Mouse (Mus musculus) limb, embryonic 11.5 days (tissue): ENCODE results near the gene Tbc1d2. TPM values are rescaled to one million over a fixed set of nuclear protein-coding genes. Genes with fewer than 3 reads are reported as not detected.
A peak's percentile ranks its signal among the peaks of the same experiment; 100 is the strongest.

Experiments
- ATAC-seq: fragments of 200-750 bp; cut with Nextera tagmentation; 2 replicates; pipeline ENCODE4 v1.8.0; 2017; ENCODE audit warnings: low read depth; ENCODE audit not compliant: insufficient number of reproducible peaks, low FRiP score, low TSS enrichment
- DNase-seq: peaks from one replicate; pipeline ENCODE4 v3.0.0-alpha.2; 2015; ENCODE audit warnings: low spot score
- H3K27ac ChIP-seq: fragments of 300-500 bp; sonication (generic); replicated peaks from 2 replicates; pipeline ENCODE4 v1.5.1; 2014; ENCODE audit warnings: low read depth, mild to moderate bottlenecking, low read length
- H3K27me3 ChIP-seq: fragments of 300-500 bp; sonication (generic); 2 replicates; pipeline ENCODE4 v1.6.1; 2014; ENCODE audit warnings: mild to moderate bottlenecking, low read length, mixed read lengths; ENCODE audit not compliant: control insufficient read depth, insufficient read depth
- H3K36me3 ChIP-seq: fragments of 300-500 bp; sonication (generic); 2 replicates; pipeline ENCODE4 v1.6.1; 2014; ENCODE audit warnings: mild to moderate bottlenecking, low read length, moderate library complexity, mixed read lengths; ENCODE audit not compliant: control insufficient read depth, insufficient read depth
- H3K4me1 ChIP-seq: fragments of 300-500 bp; sonication (generic); 2 replicates; pipeline ENCODE4 v1.6.1; 2014; ENCODE audit warnings: low read length, mixed read lengths; ENCODE audit not compliant: control insufficient read depth, insufficient read depth
- H3K4me2 ChIP-seq: fragments of 300-500 bp; sonication (generic); 2 replicates; pipeline ENCODE4 v1.6.1; 2014; ENCODE audit warnings: low read depth, mild to moderate bottlenecking, moderate library complexity; ENCODE audit not compliant: severe bottlenecking
- H3K4me3 ChIP-seq: fragments of 300-500 bp; sonication (generic); 2 replicates; pipeline ENCODE4 v1.5.1; 2014; ENCODE audit warnings: low read depth, low read length
- H3K9ac ChIP-seq: fragments of 300-500 bp; sonication (generic); 2 replicates; pipeline ENCODE4 v1.6.1; 2014; ENCODE audit warnings: mild to moderate bottlenecking, low read length
- H3K9me3 ChIP-seq: fragments of 300-500 bp; sonication (generic); 2 replicates; pipeline ENCODE4 v1.6.1; 2016; ENCODE audit warnings: low read length; ENCODE audit not compliant: control insufficient read depth
- WGBS: fragments of 180-500 bp; shearing (Covaris S2); extraction: QIAGEN DNeasy Blood & Tissue Kit; methylation state at CpG from one replicate; pipeline ENCODE4 v1.1.7; 2014; 5-methylcytosine and 5-hydroxymethylcytosine counted together
- polyA plus RNA-seq: library from polyadenylated mRNA; unstranded; fragments of >200 nt; fragmentation: Nextera tagmentation; extraction: Ambion mirVana; gene quantifications from 2 replicates; pipeline ENCODE4 v1.2.1, GENCODE M21; 2014

The Tbc1d2 gene
- polyA plus RNA-seq, 1 experiment from 2014 or later = 0.96 TPM

DNA sequence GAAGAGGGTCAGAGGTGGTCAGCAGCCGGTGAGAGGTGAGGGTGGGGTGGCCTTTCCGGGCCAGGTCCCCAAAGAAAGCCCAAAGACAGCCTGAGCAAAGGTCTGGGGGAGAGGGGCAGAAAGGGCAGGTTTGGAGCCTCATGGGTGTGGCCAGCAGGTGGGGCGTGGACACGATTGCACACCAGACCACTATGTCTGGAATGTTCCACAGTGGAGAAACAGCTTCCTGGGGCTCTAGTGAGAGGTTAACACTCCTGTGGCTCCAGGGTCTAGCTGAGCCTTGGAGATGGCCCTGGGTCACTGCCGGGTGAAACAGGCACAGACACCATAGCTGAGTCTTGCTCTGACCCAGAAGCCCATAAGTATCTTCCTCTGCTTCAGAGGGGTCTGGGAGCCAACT, 27.0 kb downstream of the Tbc1d2 start:
- Histone ChIP-seq H3K9me3 (no peaks in the 10 kb centered on the region), H3K4me1 (no peaks in the 10 kb centered on the region), H3K9ac (no peak overlapping the region), H3K4me2 (no peak overlapping the region), H3K27ac (no peak overlapping the region), H3K27me3 (0 out of 2 replicates have a peak, but pooled peaks cover 7% of the 10 kb centered on the region), H3K4me3 (no peak overlapping the region), H3K36me3 (no peaks in the 10 kb centered on the region)
- 91% methylated on average over 5 of the region's 5 CpGs for WGBS
- DNase-seq (no peak), ATAC-seq (no peak)

DNA sequence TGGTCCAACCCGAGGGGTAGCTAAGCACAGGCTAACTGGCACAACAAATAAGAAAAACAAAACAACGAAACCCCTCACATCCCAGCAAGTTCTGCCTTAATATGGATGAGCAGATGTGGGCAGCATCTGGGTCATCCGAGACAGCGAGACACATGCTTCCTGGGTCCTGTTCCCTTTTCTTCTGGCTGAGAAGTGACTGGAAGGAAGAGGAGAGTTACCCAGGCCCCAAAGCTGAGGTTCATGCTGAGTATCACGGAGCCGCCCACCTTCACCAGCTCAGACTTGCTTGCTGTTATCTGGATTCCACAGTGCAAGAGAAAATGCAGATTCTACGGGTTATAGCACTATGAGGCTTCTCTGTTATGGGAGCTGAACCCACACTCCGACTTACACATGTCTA, 29.1 kb downstream of the Tbc1d2 start:
- WGBS = 81% methylated on average over 8 of the region's 8 CpGs
- H3K4me1 ChIP-seq = no peaks in the 10 kb centered on the region
- H3K27ac ChIP-seq = no peak overlapping the region
- H3K4me3 ChIP-seq = no peak overlapping the region
- H3K27me3 ChIP-seq = 0 out of 2 replicates have a peak, but pooled peaks cover 7% of the 10 kb centered on the region
- H3K9me3 ChIP-seq = no peaks in the 10 kb centered on the region
- H3K4me2 ChIP-seq = no peak overlapping the region
- no peak for DNase-seq
- no peak overlapping the region for H3K9ac ChIP-seq
- no peaks in the 10 kb centered on the region for H3K36me3 ChIP-seq
- ATAC-seq = no peak

DNA sequence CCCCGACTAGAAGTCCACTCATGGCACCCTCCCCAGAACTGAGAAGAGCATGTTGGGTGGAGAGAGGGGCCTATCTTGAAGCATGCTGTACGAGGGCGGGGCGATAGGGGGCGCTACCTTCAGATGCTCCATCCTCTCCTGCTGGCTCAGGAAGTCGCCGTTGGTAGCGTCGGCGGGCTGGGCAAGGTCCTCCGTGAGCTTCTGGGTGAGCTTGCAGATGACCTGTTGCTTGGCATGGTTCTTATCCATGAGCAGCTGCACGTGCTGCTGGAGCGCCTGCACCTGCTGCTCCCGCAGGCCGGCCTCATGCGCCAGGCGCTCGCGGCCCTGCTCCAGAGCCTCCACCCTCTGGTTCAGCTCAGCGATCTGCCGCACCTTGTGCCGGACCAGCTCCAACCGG, 29.7 kb downstream of the Tbc1d2 start:
- Histone ChIP-seq H3K4me2 (0 out of 2 replicates have a peak overlapping the region, but pooled peaks have one; percentile 15), H3K27me3 (0 out of 2 replicates have a peak, but pooled peaks cover 7% of the 10 kb centered on the region), H3K36me3 (no peaks in the 10 kb centered on the region), H3K4me1 (no peaks in the 10 kb centered on the region), H3K4me3 (no peak overlapping the region), H3K9ac (no peak overlapping the region), H3K9me3 (no peaks in the 10 kb centered on the region), H3K27ac (no peak overlapping the region)
- 12% methylated on average over 23 of the region's 23 CpGs for WGBS
- peak; percentile 56 for DNase-seq
- ATAC-seq = no peak

DNA sequence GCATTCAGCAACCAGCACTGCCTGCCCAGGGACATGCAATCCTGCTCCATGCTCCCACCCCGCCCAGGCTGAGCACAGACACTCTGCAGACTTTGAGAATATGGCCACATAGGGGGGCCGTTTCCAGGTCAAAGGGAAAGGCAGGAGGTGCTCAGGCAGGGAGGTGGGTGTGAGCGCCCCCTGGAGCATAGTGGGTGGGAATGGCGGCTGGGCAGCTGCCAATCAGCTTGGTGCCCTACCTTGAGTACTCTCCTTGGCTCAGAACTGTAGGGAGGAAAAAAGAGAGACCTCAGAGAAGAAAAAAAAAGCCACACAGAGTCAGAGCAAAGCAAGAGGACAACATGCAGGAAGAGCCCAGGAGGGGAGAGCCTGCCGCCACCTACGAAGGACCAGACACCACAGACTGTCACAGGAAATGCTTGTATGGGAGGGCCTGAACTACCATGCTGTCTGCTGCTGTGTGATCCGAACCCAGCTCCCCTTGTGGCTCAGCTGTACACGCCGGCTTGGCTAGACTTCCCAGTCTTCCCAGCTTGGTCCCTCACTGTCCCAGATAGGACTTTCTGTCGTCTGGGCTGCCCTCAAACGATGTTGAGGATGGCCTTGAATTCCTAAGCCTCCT, 31.7 kb downstream of the Tbc1d2 start:
- H3K4me3 ChIP-seq = no peak overlapping the region
- WGBS = 67% methylated on average over 11 of the region's 11 CpGs

GRCm38 (mm10) chr4:46617408-46617807, 32.6 kb downstream of the Tbc1d2 start:
- no peak overlapping the region for H3K9ac ChIP-seq
- WGBS = 70% methylated on average over 6 of the region's 6 CpGs

More for the DNA sequence above, 31.7 kb downstream of the Tbc1d2 start:
- Histone ChIP-seq H3K27me3 (0 out of 2 replicates have a peak, but pooled peaks cover 9% of the 10 kb centered on the region), H3K4me1 (no peaks in the 10 kb centered on the region), H3K9me3 (no peaks in the 10 kb centered on the region), H3K36me3 (no peaks in the 10 kb centered on the region), H3K4me2 (no peak overlapping the region), H3K9ac (no peak overlapping the region), H3K27ac (no peak overlapping the region)
- no peak for ATAC-seq
- no peak for DNase-seq

DNA sequence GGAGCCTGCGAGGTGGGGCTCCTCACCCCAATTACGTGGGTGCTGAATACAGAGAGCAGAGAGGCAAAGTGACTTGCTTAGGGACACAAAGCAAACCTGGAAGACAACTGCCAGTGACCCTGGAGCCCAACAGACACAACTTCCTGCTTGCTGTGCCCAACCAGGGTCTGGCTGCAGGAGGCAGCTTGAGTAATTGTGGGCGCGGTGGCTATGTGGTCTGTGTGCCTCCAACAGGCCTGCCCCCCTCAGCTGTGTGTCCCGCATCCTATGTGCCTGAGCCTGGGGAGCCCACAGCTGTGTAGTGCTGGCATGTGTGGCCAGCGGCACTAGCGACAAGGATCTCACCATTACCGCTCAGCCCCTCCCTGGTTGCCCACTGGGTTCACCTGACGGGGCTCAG, 35.4 kb downstream of the Tbc1d2 start:
- Histone ChIP-seq H3K27ac (no peak overlapping the region), H3K27me3 (0 out of 2 replicates have a peak, but pooled peaks cover 2% of the 10 kb centered on the region), H3K9ac (no peak overlapping the region), H3K4me2 (no peak overlapping the region), H3K4me3 (no peak overlapping the region), H3K4me1 (no peaks in the 10 kb centered on the region), H3K36me3 (no peaks in the 10 kb centered on the region), H3K9me3 (no peaks in the 10 kb centered on the region)
- no peak for ATAC-seq
- WGBS = 76% methylated on average over 9 of the region's 9 CpGs
- no peak for DNase-seq

More at GRCm38 (mm10) chr4:46617408-46617807, 32.6 kb downstream of the Tbc1d2 start:
- Histone ChIP-seq H3K36me3 (no peaks in the 10 kb centered on the region), H3K4me1 (no peaks in the 10 kb centered on the region), H3K4me2 (no peak overlapping the region), H3K27me3 (0 out of 2 replicates have a peak, but pooled peaks cover 9% of the 10 kb centered on the region), H3K9me3 (no peaks in the 10 kb centered on the region), H3K4me3 (no peak overlapping the region), H3K27ac (no peak overlapping the region)
- DNase-seq = no peak
- ATAC-seq = no peak

DNA sequence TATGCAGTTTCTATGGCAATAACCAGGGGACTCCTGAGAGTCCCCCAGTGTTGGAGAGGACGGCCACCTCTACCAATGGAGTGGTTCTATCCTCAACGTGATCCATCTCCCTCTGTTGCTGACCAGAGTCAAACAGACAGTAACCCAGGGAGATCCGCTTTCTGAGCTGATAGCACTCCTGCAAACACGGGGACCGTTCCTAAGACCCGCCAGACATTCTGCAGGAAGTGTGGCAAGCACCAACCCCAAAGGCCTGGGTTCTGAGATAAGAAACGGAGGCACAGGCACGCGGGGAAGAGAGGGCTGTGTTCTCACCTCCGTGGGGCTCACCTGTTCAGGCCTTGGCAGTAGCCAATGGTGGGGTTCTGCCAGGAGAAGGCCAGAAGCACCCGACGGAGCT, 36.4 kb downstream of the Tbc1d2 start:
- H3K27me3 ChIP-seq = 0 out of 2 replicates have a peak, but pooled peaks cover 6% of the 10 kb centered on the region

GRCm38 (mm10) chr4:46611181-46611580, 38.8 kb downstream of the Tbc1d2 start:
- H3K4me2 ChIP-seq = no peak overlapping the region
- 1% methylated on average over 4 of the region's 4 CpGs for WGBS
- 0 out of 2 replicates have a peak, but pooled peaks cover 6% of the 10 kb centered on the region for H3K27me3 ChIP-seq
- no peaks in the 10 kb centered on the region for H3K9me3 ChIP-seq
- ATAC-seq = no peak
- no peaks in the 10 kb centered on the region for H3K4me1 ChIP-seq
- H3K36me3 ChIP-seq = no peaks in the 10 kb centered on the region
- no peak overlapping the region for H3K9ac ChIP-seq
- DNase-seq = peak; percentile 94
- H3K27ac ChIP-seq = no peak overlapping the region
- no peak overlapping the region for H3K4me3 ChIP-seq

More for the DNA sequence above, 36.4 kb downstream of the Tbc1d2 start:
- DNase-seq (no peak), ATAC-seq (no peak)
- WGBS = 79% methylated on average over 12 of the region's 12 CpGs
- Histone ChIP-seq H3K4me1 (no peaks in the 10 kb centered on the region), H3K4me3 (no peak overlapping the region), H3K9ac (no peak overlapping the region), H3K27ac (no peak overlapping the region), H3K9me3 (no peaks in the 10 kb centered on the region), H3K4me2 (no peak overlapping the region), H3K36me3 (no peaks in the 10 kb centered on the region)
